Mouse (Mus musculus): Measurements from ENCODE around the gene Myh14. TPM values are rescaled to one million over a fixed set of nuclear protein-coding genes. Genes with fewer than 3 reads are reported as not detected.
"Not testable (repeated sequence)": the region's sequence is repeated elsewhere in the genome, so short reads cannot be mapped to it uniquely, and the experiment has no call there.

The Myh14 gene
- 1.5 and 1.8 TPM in 2 replicates for polyA plus RNA-seq (2016; fragmentation: Nextera tagmentation; extraction: Ambion mirVana)

GRCm38 (mm10) chr7:44670803-44671202 lies at the start of gene Myh14:
Gene Myh14, minus strand, starts transcription at chr7:44670843.
- Histone ChIP-seq H3K9me3 (peaks cover 5% of the 10 kb centered on the region; the same call in 1 of the 2 replicates), H3K27me3 (ENCODE audit: poor library complexity, severe bottlenecking) (peaks cover 59% of the 10 kb centered on the region), H3K36me3 (replicated peaks) (no peaks in the 10 kb centered on the region), H3K4me3 (peak within 1 kb of the TSS; percentile 48), H3K4me1 (peaks cover 27% of the 10 kb centered on the region), H3K27ac (peak within 1 kb of the TSS; percentile 74)
- WGBS = under 1% methylated on average over 23 of the region's 23 CpGs
- peak; percentile 93 for DNase-seq (ENCODE audit: extremely low spot score, low spot score)

DNA sequence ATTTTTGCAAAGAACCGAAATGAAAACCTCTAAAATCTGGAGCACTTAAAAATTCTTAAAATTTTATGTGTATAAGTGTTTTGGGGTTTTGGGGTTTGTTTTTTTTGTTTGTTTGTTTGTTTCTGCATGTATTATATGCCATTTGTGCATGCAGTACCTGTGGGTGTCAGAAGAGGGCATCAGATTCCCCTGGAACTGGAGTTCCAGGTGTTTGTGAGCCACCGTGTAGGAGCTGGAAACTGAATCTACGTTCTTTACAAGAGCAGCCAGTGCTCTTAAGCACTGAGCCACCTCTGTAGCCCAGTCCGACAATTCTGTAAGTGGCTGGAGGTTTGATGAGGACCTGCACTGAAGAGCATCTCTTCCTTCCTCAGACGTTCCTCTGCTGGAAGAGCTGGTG lies 39.2 kb upstream of the Myh14 start:
- H3K4me1 ChIP-seq = no peaks in the 10 kb centered on the region
- no peak for DNase-seq (ENCODE audit: extremely low spot score, low spot score)
- H3K9me3 ChIP-seq = peaks cover 8% of the 10 kb centered on the region
- WGBS = 79% methylated on average over 5 of the region's 5 CpGs
- no peaks in the 10 kb centered on the region for H3K36me3 ChIP-seq (replicated peaks)
- no peak overlapping the region for H3K4me3 ChIP-seq
- H3K27ac ChIP-seq = no peak overlapping the region
- no peaks in the 10 kb centered on the region for H3K27me3 ChIP-seq (ENCODE audit: poor library complexity, severe bottlenecking)

GRCm38 (mm10) chr7:44708574-44708973 lies 37.9 kb upstream of the Myh14 start, which contains the start of gene Izumo2:
Gene Izumo2, plus strand, starts transcription at chr7:44708742.
- no peak for DNase-seq (ENCODE audit: extremely low spot score, low spot score)
- WGBS = 72% methylated on average over 14 of the region's 14 CpGs

GRCm38 (mm10) chr7:44708093-44708492 lies 37.5 kb upstream of the Myh14 start:
- H3K9me3 ChIP-seq; H3K36me3 ChIP-seq (replicated peaks); H3K27me3 ChIP-seq (ENCODE audit: poor library complexity, severe bottlenecking); H3K4me3 ChIP-seq; DNase-seq (ENCODE audit: extremely low spot score, low spot score); H3K4me1 ChIP-seq; H3K27ac ChIP-seq: not testable (repeated sequence)
- WGBS = 92% methylated on average over 6 of the region's 6 CpGs

More at GRCm38 (mm10) chr7:44708574-44708973, 37.9 kb upstream of the Myh14 start, which contains the start of gene Izumo2:
- Histone ChIP-seq H3K4me1 (no peaks in the 10 kb centered on the region), H3K27ac (no peak within 1 kb of the TSS), H3K27me3 (ENCODE audit: poor library complexity, severe bottlenecking) (no peaks in the 10 kb centered on the region), H3K36me3 (replicated peaks) (no peaks in the 10 kb centered on the region), H3K4me3 (no peak within 1 kb of the TSS), H3K9me3 (peaks cover 2% of the 10 kb centered on the region; the same call in 1 of the 2 replicates)

DNA sequence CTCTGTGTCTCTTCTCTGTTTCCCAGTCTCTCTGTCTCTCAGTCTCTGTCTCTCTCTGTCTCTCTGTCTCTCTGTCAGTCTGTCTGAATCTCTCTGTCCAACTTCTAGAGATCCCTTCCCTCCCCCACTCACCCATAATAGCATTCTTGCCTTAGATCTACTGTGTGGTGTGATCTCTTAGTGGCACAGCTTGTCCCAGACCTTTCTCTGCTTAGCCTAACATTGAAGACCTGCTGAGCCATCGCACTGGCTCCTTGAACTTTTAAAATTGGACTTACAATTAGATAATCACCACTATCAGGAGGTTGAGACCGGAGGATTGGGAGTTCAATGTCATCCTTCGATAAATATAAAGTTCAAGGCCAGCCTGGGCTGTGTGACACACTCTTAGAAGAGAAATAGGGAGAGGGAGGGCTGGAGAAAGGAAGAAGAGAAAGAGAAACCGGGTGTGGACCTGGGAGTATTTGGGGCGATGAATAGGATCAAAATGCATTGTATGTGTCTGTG lies 36.6 kb upstream of the Myh14 start:
- Histone ChIP-seq H3K27ac (no peak overlapping the region), H3K9me3 (no peaks in the 10 kb centered on the region), H3K4me1 (peaks cover 2% of the 10 kb centered on the region), H3K4me3 (no peak overlapping the region), H3K36me3 (replicated peaks) (no peaks in the 10 kb centered on the region), H3K27me3 (ENCODE audit: poor library complexity, severe bottlenecking) (no peaks in the 10 kb centered on the region)
- DNase-seq (ENCODE audit: extremely low spot score, low spot score) = no peak
- 89% methylated on average over 5 of the region's 5 CpGs for WGBS

DNA sequence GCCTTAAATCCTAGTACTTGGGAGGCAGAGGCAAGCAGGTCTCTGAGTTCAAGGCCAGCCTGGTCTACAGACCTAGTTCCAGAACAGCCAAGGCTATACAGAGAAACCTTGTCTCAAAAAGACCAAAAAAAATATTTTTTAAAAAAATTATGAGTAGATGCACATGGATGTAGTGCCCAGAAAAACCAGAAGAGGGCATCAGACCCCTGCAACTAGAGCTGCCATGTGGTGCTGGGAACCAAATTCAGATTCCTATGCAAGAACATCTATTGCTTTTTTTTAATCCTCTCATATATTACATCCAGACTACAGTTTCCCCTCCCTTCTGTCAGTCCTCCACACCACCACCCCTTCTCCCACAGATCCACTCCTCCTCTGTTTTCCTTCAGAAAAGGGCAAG lies 35.7 kb upstream of the Myh14 start:
- no peaks in the 10 kb centered on the region for H3K27me3 ChIP-seq (ENCODE audit: poor library complexity, severe bottlenecking)
- H3K4me1 ChIP-seq = peaks cover 11% of the 10 kb centered on the region

DNA sequence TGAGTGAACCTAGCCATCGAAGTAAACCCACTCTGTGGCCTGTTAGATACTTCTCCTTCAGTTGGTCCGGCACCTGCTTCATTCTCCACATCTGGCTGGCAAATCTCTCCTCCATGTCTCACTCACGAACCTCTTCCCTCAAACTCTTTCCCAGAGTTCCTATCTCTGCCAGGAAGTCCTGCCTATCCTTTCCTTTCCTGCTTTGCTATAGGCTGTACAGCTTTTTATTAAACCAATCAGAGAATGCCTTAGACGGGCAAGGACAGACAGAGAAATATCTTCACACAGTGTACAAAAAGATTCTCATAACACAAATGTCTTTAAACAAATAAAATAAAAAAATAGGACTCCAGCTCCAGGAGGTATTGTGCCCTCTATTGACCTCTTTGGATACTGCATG lies 34.4 kb upstream of the Myh14 start:
- H3K27ac ChIP-seq = no peak overlapping the region
- H3K4me3 ChIP-seq = no peak overlapping the region
- H3K4me1 ChIP-seq = peaks cover 11% of the 10 kb centered on the region
- no peaks in the 10 kb centered on the region for H3K9me3 ChIP-seq
- H3K36me3 ChIP-seq (replicated peaks) = no peaks in the 10 kb centered on the region
- no peaks in the 10 kb centered on the region for H3K27me3 ChIP-seq (ENCODE audit: poor library complexity, severe bottlenecking)
- WGBS = 90% methylated on average over 4 of the region's 4 CpGs
- no peak for DNase-seq (ENCODE audit: extremely low spot score, low spot score)

More for the DNA sequence above, 35.7 kb upstream of the Myh14 start:
- Histone ChIP-seq H3K4me3 (no peak overlapping the region), H3K36me3 (replicated peaks) (no peaks in the 10 kb centered on the region), H3K27ac (no peak overlapping the region), H3K9me3 (no peaks in the 10 kb centered on the region)
- DNase-seq (ENCODE audit: extremely low spot score, low spot score) = no peak

- Histone ChIP-seq H3K36me3 (replicated peaks) (no peaks in the 10 kb centered on the region), H3K9me3 (no peaks in the 10 kb centered on the region), H3K27me3 (ENCODE audit: poor library complexity, severe bottlenecking) (no peaks in the 10 kb centered on the region), H3K4me3 (no peak overlapping the region), H3K27ac (no peak overlapping the region), H3K4me1 (peaks cover 11% of the 10 kb centered on the region)
- 58% methylated on average over 3 of the region's 3 CpGs for WGBS
- no peak for DNase-seq (ENCODE audit: extremely low spot score, low spot score)
Measured at GRCm38 (mm10) chr7:44704363-44704762, 33.7 kb upstream of the Myh14 start.

GRCm38 (mm10) chr7:44702985-44703384 lies 32.3 kb upstream of the Myh14 start:
- 86% methylated on average over 8 of the region's 8 CpGs for WGBS
- peaks cover 11% of the 10 kb centered on the region for H3K4me1 ChIP-seq
- no peak overlapping the region for H3K4me3 ChIP-seq
- H3K27ac ChIP-seq = no peak overlapping the region
- no peaks in the 10 kb centered on the region for H3K36me3 ChIP-seq (replicated peaks)
- no peak for DNase-seq (ENCODE audit: extremely low spot score, low spot score)
- H3K27me3 ChIP-seq (ENCODE audit: poor library complexity, severe bottlenecking) = no peaks in the 10 kb centered on the region
- no peaks in the 10 kb centered on the region for H3K9me3 ChIP-seq

GRCm38 (mm10) chr7:44701921-44702320 lies 31.3 kb upstream of the Myh14 start:
- Histone ChIP-seq H3K27ac (no peak overlapping the region), H3K9me3 (no peaks in the 10 kb centered on the region), H3K4me3 (no peak overlapping the region), H3K27me3 (ENCODE audit: poor library complexity, severe bottlenecking) (peaks cover 9% of the 10 kb centered on the region; the same call in 1 of the 2 replicates), H3K4me1 (peaks cover 21% of the 10 kb centered on the region), H3K36me3 (replicated peaks) (no peaks in the 10 kb centered on the region)
- WGBS = 8% methylated on average over 6 of the region's 6 CpGs
- DNase-seq (ENCODE audit: extremely low spot score, low spot score) = peak; percentile 37

DNA sequence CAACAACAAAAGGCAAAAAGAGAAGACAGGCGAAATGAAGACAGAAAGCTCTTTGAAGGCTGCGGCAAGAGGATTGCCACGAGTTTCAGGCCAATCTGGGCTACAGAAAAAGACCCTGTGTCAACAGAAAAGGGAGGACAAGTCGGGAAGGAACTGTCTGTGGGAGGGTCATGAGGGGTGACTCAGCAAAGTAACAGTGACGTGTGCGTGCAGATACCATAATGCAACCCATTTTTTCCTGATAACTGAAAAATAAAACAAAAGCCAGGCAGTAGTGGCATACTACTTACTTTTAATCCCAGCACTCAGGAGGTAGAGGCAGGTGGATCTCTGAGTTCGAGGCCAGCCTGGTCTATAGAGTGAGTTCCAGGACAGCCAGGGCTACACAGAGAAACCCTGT lies 27.3 kb upstream of the Myh14 start:
- 69% methylated on average over 7 of the region's 7 CpGs for WGBS

DNA sequence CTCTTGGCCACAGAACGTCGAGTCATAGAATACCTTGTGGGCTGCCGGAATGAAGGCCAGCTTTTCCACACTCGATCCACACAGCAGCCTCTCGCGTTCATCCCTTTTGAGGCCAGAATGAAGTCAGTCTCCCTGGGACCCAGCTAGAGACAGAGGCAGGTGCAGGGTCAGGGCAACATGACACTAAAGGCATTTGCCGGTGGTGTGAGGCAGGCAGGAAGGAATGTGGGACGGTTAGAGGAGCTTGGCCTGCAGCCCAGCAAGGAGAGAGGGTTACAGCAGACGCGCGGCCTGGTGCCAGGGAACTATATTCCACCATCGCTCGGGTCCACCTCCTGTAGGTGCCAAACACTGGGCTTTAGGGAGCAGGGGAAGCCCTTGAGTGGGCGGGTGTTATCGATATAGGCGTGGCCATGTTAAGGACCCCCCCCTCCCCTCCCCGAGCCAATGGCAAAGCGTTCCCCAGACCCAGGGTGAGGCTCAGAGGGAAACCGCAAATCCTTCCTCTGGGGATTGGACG lies 26.6 kb upstream of the Myh14 start:
- WGBS = 19% methylated on average over 20 of the region's 20 CpGs
- Histone ChIP-seq H3K27ac (no peak overlapping the region), H3K36me3 (replicated peaks) (no peaks in the 10 kb centered on the region), H3K4me1 (peaks cover 22% of the 10 kb centered on the region), H3K9me3 (no peaks in the 10 kb centered on the region), H3K27me3 (ENCODE audit: poor library complexity, severe bottlenecking) (peaks cover 15% of the 10 kb centered on the region), H3K4me3 (peak overlapping the region; percentile 16)
- DNase-seq (ENCODE audit: extremely low spot score, low spot score) = no peak

More for the DNA sequence above, 27.3 kb upstream of the Myh14 start:
- Histone ChIP-seq H3K4me1 (peaks cover 24% of the 10 kb centered on the region), H3K4me3 (no peak overlapping the region), H3K27ac (no peak overlapping the region), H3K27me3 (ENCODE audit: poor library complexity, severe bottlenecking) (peaks cover 15% of the 10 kb centered on the region), H3K9me3 (no peaks in the 10 kb centered on the region), H3K36me3 (replicated peaks) (no peaks in the 10 kb centered on the region)
- DNase-seq (ENCODE audit: extremely low spot score, low spot score) = no peak

DNA sequence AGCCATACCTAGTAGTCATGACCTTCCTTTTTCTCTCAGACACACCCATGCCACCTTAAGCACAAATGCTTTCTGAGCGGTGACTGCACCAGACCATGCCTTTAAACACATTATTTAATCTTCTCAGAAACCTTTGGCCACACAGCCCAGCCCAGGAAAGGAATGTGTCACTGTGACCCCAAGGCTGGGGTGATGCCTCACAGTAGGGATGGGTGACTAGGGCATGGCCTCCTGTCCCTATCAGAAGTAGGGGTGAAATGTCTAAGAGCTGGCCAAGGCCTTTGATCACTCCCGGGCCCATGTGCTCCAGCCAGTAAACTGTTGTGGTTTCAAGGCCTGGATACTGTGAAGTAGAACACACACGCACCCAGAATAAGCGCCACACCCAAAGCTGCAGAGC lies 24.6 kb upstream of the Myh14 start:
- 89% methylated on average over 4 of the region's 4 CpGs for WGBS
- Histone ChIP-seq H3K27ac (no peak overlapping the region), H3K4me1 (peaks cover 13% of the 10 kb centered on the region), H3K27me3 (ENCODE audit: poor library complexity, severe bottlenecking) (peaks cover 15% of the 10 kb centered on the region), H3K4me3 (no peak overlapping the region), H3K36me3 (replicated peaks) (no peaks in the 10 kb centered on the region), H3K9me3 (no peaks in the 10 kb centered on the region)
- no peak for DNase-seq (ENCODE audit: extremely low spot score, low spot score)
